Mouse (Mus musculus): ENCODE results near the gene Cux1.

Cux1 gene

GRCm38 (mm10) chr5:136535976-136536725, 31.1 kb downstream of the Cux1 start:
- DNase-seq (ENCODE audit: low read depth), result no peak

DNA sequence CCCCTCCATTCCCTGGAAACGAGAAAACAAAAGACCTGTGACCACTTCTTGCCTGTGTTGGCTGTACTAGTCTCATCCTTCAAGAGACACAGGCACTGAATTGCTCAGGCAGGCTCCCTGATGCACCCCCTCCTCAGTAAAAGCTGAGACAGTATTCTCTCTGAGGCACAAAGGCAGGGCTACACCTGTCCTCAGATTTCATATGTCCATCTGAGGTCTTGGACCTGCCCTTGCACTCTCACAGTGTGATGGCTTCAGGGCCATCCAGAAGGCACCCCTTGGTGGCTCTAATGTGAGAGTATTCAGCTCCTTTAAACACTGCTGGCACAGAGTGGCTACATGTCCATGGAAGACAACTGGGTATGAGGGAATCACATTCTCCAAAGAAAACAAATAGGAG, 32.1 kb downstream of the Cux1 start:
- DNase-seq (ENCODE audit: low read depth), result no peak

- DNase-seq (ENCODE audit: low read depth), result no peak
These were observed 33.7 kb downstream of the Cux1 start for GRCm38 (mm10) chr5:136533371-136534276.

- DNase-seq (ENCODE audit: low read depth), result no peak
These were observed 35.5 kb downstream of the Cux1 start for GRCm38 (mm10) chr5:136531674-136532365.

DNA sequence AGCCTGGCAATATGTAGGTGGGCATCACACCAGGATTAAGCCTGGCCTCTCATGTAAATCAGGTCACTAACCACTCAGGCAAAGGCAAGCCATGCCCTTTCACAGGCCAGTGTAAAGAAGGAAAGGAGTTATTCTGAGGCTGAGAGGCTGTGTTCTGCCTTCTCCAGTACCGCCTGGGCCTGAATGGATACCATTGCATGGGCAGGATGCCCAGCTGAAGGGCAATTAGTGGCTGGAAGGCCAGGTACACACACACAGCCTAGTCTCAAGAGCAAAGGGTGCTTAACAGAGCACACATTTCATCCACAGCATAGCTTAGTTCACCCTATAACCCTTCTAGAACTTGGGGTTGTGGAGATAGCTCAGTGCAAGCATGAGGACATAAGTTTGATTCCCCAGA, 36.4 kb downstream of the Cux1 start:
- DNase-seq (ENCODE audit: low read depth), result no peak

DNA sequence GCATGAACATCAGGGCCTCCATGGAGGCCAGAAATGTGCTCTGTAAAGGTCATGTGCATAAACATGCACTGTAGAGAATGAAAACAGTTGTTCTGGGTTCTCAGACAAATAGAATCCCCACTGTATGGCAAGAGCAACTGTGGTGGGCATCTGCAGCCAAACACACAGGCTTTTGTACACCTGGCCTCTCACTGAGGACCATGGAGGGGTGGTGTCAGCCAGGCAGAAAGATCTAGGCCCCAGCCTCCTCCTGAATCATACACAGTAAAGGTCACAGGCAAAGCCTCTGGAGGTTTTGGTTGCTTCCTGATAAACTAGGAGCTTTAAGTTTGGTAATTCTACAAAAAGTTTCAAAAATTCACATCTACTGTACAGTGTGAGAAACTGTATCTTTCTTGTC, 38.1 kb downstream of the Cux1 start:
- DNase-seq (ENCODE audit: low read depth), result no peak

GRCm38 (mm10) chr5:136527871-136528270, 39.4 kb downstream of the Cux1 start:
- DNase-seq (ENCODE audit: low read depth), result no peak

DNA sequence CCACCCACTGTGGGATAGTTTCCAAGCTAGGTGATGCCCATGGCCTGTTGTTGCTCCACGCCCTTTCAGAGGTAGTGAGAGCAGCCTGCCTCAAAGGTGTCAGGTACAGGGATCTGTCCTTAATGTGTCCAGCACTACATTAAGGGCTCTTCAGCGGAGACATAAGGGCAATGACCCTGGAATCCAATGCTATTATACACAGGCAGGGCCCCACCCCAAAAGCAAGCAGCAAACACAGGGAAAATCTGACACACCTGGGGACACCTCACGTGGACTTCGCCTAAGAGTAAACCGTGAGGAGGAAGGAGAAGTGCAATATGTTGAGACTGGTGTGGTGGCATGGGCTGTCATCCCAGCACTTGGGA, 40.8 kb downstream of the Cux1 start:
- no peak for DNase-seq (ENCODE audit: low read depth)

GRCm38 (mm10) chr5:136525896-136526544, 41.3 kb downstream of the Cux1 start:
- DNase-seq (ENCODE audit: low read depth), result no peak

- DNase-seq (ENCODE audit: low read depth), result no peak
These were observed 44.3 kb downstream of the Cux1 start for GRCm38 (mm10) chr5:136522843-136523463.

- DNase-seq (ENCODE audit: low read depth), result no peak
These were observed 45.6 kb downstream of the Cux1 start for GRCm38 (mm10) chr5:136521656-136522055.

GRCm38 (mm10) chr5:136518648-136519437, 48.4 kb downstream of the Cux1 start:
- DNase-seq (ENCODE audit: low read depth), result no peak

GRCm38 (mm10) chr5:136517510-136517909, 49.8 kb downstream of the Cux1 start:
- DNase-seq (ENCODE audit: low read depth), result no peak

- DNase-seq (ENCODE audit: low read depth), result no peak
These were observed 50.7 kb downstream of the Cux1 start for GRCm38 (mm10) chr5:136516593-136516992.

DNA sequence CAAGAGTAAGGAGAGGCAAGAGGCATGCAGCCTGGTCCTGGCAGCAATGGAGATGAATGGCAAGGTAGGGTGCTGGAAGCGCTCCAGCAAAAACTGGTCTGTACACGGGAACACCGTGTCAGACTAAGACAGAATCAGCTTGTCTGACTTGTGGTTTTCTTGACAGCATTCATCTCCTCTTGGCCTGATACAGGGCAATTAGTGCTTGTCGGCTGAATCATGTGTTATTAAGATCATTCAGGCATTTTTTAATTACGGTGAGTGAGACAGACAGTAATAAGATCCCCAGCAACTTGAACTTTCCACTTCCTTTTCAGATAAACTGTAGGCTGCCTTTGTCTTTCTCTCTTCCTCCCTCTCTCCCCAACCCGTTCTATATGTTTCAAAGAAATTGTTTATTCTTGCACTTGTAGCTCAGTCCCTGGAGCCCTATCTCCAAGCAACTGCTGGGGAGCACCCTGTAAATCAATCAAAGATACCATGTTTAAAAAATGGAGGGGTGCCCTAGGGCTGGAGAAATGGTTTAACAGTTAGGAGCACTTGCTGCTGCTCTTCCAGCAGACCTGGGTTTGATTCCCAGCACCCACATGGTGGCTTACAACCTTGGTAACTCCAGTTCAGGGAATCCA, 53.1 kb downstream of the Cux1 start:
- DNase-seq (ENCODE audit: low read depth), result no peak

- DNase-seq (ENCODE audit: low read depth), result no peak
These were observed 55.1 kb downstream of the Cux1 start for GRCm38 (mm10) chr5:136512103-136512674.

DNA sequence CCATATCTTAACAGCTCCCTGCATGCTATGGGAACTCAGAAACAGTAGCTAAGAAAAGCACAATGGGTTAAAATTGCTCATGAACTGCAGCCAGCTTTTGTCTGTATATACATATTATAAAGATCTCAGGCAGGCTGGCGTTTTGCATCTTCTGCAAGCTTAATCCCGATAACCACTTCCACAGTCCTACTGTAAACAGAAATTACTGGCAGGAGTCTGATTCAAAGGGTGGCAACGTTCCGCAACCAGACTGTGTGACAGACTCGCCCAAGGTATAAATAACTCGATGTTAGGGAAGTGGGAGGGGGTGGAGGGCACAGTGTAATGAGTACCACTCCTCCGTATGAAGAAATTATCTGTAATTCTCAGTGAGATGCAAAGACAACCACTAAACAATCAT, 55.9 kb downstream of the Cux1 start:
- no peak for DNase-seq (ENCODE audit: low read depth)

DNA sequence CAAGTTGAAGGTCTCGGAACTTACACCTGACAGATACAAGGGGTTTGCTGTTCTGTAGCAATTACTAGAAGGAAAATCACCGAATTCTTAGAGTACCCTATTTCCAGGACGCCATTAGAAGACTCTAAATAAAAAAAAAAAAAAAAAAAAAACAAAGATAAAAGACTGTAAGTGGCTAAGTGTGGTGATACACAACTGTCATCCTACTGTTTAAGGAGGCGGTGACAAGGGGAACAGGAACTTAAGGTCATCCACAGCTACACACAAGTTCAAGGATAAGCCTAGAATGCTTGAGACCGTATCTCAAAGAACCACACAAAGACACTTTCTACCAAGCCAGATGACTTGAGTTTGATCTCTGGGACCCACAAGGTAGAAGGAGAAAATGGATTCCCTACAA, 56.7 kb downstream of the Cux1 start:
- DNase-seq (ENCODE audit: low read depth), result no peak

GRCm38 (mm10) chr5:136507629-136508028, 59.7 kb downstream of the Cux1 start:
- DNase-seq (ENCODE audit: low read depth), result no peak

DNA sequence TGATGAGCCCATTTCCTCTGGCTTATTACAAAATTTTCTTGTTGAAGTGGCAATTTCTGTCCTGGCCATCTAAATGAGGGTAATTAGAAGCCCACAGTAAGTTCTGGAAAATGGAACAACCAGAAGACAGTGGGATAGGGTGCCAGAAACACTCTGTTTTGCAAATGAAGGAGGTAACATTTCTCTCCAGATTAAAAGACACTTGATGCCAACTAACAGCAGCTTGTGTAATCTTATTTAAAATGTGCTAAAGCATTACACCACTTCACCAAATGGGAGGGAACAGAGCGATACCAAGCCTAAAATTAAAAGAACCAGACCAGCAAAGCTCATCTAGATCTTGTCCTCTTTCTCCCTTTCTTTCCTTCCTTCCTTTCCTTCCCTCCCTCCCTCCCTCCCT, 61.0 kb downstream of the Cux1 start:
- no peak for DNase-seq (ENCODE audit: low read depth)

Measured in induced T-regulatory cell, adult 2 months (primary cell).